Mouse (Mus musculus) adrenal gland (tissue): ENCODE results near the gene Fbxo3.
"Not testable (repeated sequence)": the region's sequence is repeated elsewhere in the genome, so short reads cannot be mapped to it uniquely, and the experiment has no call there.

Experiments
- intact Hi-C: fragments of 180-260 bp; cut with DNase I; formaldehyde crosslinking; loops from one replicate; pipeline ENCODE4 v1.15.1; 2025
- long read RNA-seq, 2 experiments: library from polyadenylated mRNA; unstranded; transcript quantifications; one replicate each; pipeline ENCODE4 v2.0.0; 2020; ENCODE audit warnings: borderline replicate concordance in 1 of 2; ENCODE audit not compliant: insufficient replicate concordance in 1 of 2

Fbxo3 gene
- long read RNA-seq, experiment 1, full-length matches to known transcripts: 101 of 123 reads
- long read RNA-seq, experiment 1, partial matches to known transcripts: 2 of 123 reads
- long read RNA-seq, experiment 1, other reads (novel, unspliced or antisense): 20 of 123 reads
- long read RNA-seq, experiment 2, full-length matches to known transcripts: 87 of 101 reads
- long read RNA-seq, experiment 2, partial matches to known transcripts: 2 of 101 reads
- long read RNA-seq, experiment 2, other reads (novel, unspliced or antisense): 12 of 101 reads

- intact Hi-C loops: no loop called here
Observed at GRCm38 (mm10) chr2:104027458-104028138, at the start of gene Fbxo3. TSS of gene Fbxo3 (plus strand) at chr2:104027721.

- intact Hi-C loops: loop anchor here (1.0 kb wide), 1 partner anchor 110 kb away; no protein-coding TSS in a partner anchor
Observed at GRCm38 (mm10) chr2:103982250-103982649, 45.3 kb upstream of the Fbxo3 start.

- intact Hi-C loops: no loop called here
Observed at GRCm38 (mm10) chr2:103983146-103983545, 44.4 kb upstream of the Fbxo3 start.

GRCm38 (mm10) chr2:103987595-103987994 is 39.9 kb upstream of the Fbxo3 start:
- intact Hi-C loops: not testable (repeated sequence)

- intact Hi-C loops: loop anchor here (10.0 kb wide), 1 partner anchor 435 kb away; no protein-coding TSS in a partner anchor
Observed at GRCm38 (mm10) chr2:103989724-103990123, 37.8 kb upstream of the Fbxo3 start.

- intact Hi-C loops: loop anchor here (10.0 kb wide), 1 partner anchor 437 kb away; no protein-coding TSS in a partner anchor
Observed at GRCm38 (mm10) chr2:103991303-103991702, 36.2 kb upstream of the Fbxo3 start.

GRCm38 (mm10) chr2:103992162-103992561 is 35.4 kb upstream of the Fbxo3 start:
- intact Hi-C loops: loop anchor here (10.0 kb wide), 1 partner anchor 437 kb away; no protein-coding TSS in a partner anchor

GRCm38 (mm10) chr2:103992618-103993332 is 34.7 kb upstream of the Fbxo3 start:
- intact Hi-C loops: loop anchor here (10.0 kb wide), 1 partner anchor 438 kb away; no protein-coding TSS in a partner anchor

- intact Hi-C loops: loop anchor here (10.0 kb wide), 1 partner anchor 256 kb away; no protein-coding TSS in a partner anchor
Observed at GRCm38 (mm10) chr2:104001076-104001475, 26.4 kb upstream of the Fbxo3 start.

- intact Hi-C loops: loop anchor here (10.0 kb wide), 1 partner anchor 257 kb away; no protein-coding TSS in a partner anchor
Observed at GRCm38 (mm10) chr2:104001861-104002260, 25.7 kb upstream of the Fbxo3 start.

GRCm38 (mm10) chr2:104002711-104003413 is 24.7 kb upstream of the Fbxo3 start:
- intact Hi-C loops: loop anchor here (10.0 kb wide), 1 partner anchor 258 kb away; no protein-coding TSS in a partner anchor

- intact Hi-C loops: loop anchor here (10.0 kb wide), 1 partner anchor 263 kb away; no protein-coding TSS in a partner anchor
Observed at GRCm38 (mm10) chr2:104007793-104008519, 19.6 kb upstream of the Fbxo3 start.

GRCm38 (mm10) chr2:104008853-104009252 is 18.7 kb upstream of the Fbxo3 start:
- intact Hi-C loops: loop anchor here (10.0 kb wide), 1 partner anchor 264 kb away; no protein-coding TSS in a partner anchor

GRCm38 (mm10) chr2:104023096-104023495 is 4.4 kb upstream of the Fbxo3 start:
- intact Hi-C loops: no loop called here

- intact Hi-C loops: no loop called here
Observed at GRCm38 (mm10) chr2:104024656-104025055, 2.9 kb upstream of the Fbxo3 start.

GRCm38 (mm10) chr2:104028139-104028723 is 710 bp downstream of the Fbxo3 start, which contains the start of gene 4931422A03Rik:
TSS of gene 4931422A03Rik (minus strand) at chr2:104028361.
- intact Hi-C loops: no loop called here

GRCm38 (mm10) chr2:104029074-104029473 is 1.6 kb downstream of the Fbxo3 start:
- intact Hi-C loops: no loop called here

GRCm38 (mm10) chr2:104030381-104030780 is 2.9 kb downstream of the Fbxo3 start:
- intact Hi-C loops: loop anchor here (10.0 kb wide), 1 partner anchor 394 kb away; no protein-coding TSS in a partner anchor

GRCm38 (mm10) chr2:104032056-104032455 is 4.5 kb downstream of the Fbxo3 start:
- intact Hi-C loops: loop anchor here (10.0 kb wide), 1 partner anchor 393 kb away; no protein-coding TSS in a partner anchor
